Mouse (Mus musculus) heart, embryonic 14.5 days (tissue): ENCODE measurements around the gene Thrb. TPM values are rescaled to one million over a fixed set of nuclear protein-coding genes. Genes with fewer than 3 reads are reported as not detected.

Source experiments
- ATAC-seq: fragments of 200-750 bp; cut with Nextera tagmentation; 2 replicates; pipeline ENCODE4 v1.8.0; 2017; ENCODE audit warnings: low read depth, moderate TSS enrichment; ENCODE audit not compliant: insufficient number of reproducible peaks, insufficient read depth, low FRiP score
- H3K27ac ChIP-seq, 2 experiments: fragments of 200-500 bp in 1 of 2; fragments of 300-500 bp in 1 of 2; sonication (generic) in 1 of 2; replicated peaks in 1 of 2; 2 replicates each; pipeline ENCODE4 v1.5.1; 2012 to 2014; ENCODE audit warnings: low read depth in 2 of 2, low read length in 2 of 2, control low read depth in 1 of 2, mild to moderate bottlenecking in 1 of 2, mixed read lengths in 1 of 2; ENCODE audit not compliant: control insufficient read depth in 1 of 2, insufficient read depth in 1 of 2
- H3K27me3 ChIP-seq: fragments of 300-500 bp; sonication (generic); 2 replicates; pipeline ENCODE4 v1.6.1; 2014; ENCODE audit warnings: mild to moderate bottlenecking, low read length, control low read depth; ENCODE audit not compliant: control insufficient read depth, insufficient read depth
- H3K36me3 ChIP-seq: fragments of 300-500 bp; sonication (generic); 2 replicates; pipeline ENCODE4 v1.6.1; 2014; ENCODE audit warnings: mild to moderate bottlenecking, control low read depth, low read length, mixed read lengths; ENCODE audit not compliant: control insufficient read depth, insufficient read depth
- H3K4me1 ChIP-seq, 2 experiments: fragments of 200-500 bp in 1 of 2; fragments of 300-500 bp in 1 of 2; sonication (generic) in 1 of 2; 2 replicates each; pipeline ENCODE4 v1.6.1; 2012 to 2014; ENCODE audit warnings: low read length in 2 of 2, control low read depth in 1 of 2, mixed read lengths in 1 of 2; ENCODE audit not compliant: control insufficient read depth in 2 of 2, insufficient read depth in 2 of 2
- H3K4me2 ChIP-seq: fragments of 300-500 bp; sonication (generic); 2 replicates; pipeline ENCODE4 v1.6.1; 2014; ENCODE audit warnings: mild to moderate bottlenecking, low read length
- H3K4me3 ChIP-seq, 2 experiments: fragments of 200-500 bp in 1 of 2; fragments of 300-500 bp in 1 of 2; sonication (generic) in 1 of 2; 2 replicates each; pipeline ENCODE4 v1.5.1; 2012 to 2014; ENCODE audit warnings: low read length in 2 of 2, mild to moderate bottlenecking in 2 of 2, control low read depth in 1 of 2, low read depth in 1 of 2, moderate library complexity in 1 of 2; ENCODE audit not compliant: control insufficient read depth in 1 of 2, insufficient read depth in 1 of 2
- H3K9ac ChIP-seq: fragments of 300-500 bp; sonication (generic); 2 replicates; pipeline ENCODE4 v1.6.1; 2014; ENCODE audit warnings: mild to moderate bottlenecking, low read length
- H3K9me3 ChIP-seq: fragments of 300-500 bp; sonication (generic); 2 replicates; pipeline ENCODE4 v1.6.1; 2016; ENCODE audit warnings: low read length, control low read depth; ENCODE audit not compliant: control insufficient read depth
- WGBS: fragments of 180-500 bp; shearing (Covaris S2); extraction: QIAGEN DNeasy Blood & Tissue Kit; methylation state at CpG from one replicate; pipeline ENCODE4 v1.1.7; 2014; 5-methylcytosine and 5-hydroxymethylcytosine counted together
- polyA plus RNA-seq: library from polyadenylated mRNA; unstranded; fragments of >200 nt; fragmentation: Nextera tagmentation; extraction: Ambion mirVana; gene quantifications from 2 replicates; pipeline ENCODE4 v1.2.1, GENCODE M21; 2014

Gene Thrb
- polyA plus RNA-seq, 1 experiment from 2014 or later = 1.5 TPM

- Histone ChIP-seq H3K4me2 (no peak overlapping the region), H3K27me3 (no peaks in the 10 kb centered on the region), H3K4me3 (no peak overlapping the region), H3K9ac (no peak overlapping the region), H3K27ac (no peak overlapping the region), H3K9me3 (no peaks in the 10 kb centered on the region), H3K36me3 (no peaks in the 10 kb centered on the region), H3K4me1 (no peaks in the 10 kb centered on the region)
- 76% methylated on average over 4 of the region's 4 CpGs for WGBS
- ATAC-seq = no peak
These were observed 360.1 kb downstream of the Thrb start for GRCm38 (mm10) chr14:18020128-18020527.

DNA sequence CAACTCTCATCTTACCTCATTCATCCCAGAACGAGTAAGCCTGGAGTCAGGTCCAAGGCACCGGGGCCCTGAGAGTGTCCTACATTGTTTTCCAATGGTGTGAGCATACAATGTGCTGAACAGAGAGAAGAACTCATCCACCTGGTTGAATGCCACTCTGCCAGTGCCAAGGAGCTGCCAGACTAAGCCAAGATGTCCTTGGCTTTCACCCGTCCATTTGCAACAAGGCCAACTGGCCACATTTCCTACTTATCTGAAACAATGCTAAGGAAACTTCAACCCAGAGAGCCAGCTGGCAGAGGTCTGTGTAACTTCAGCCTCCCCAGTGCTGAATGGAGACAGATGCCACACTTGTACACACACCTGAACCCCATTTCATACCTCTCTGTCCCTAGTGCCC is 360.6 kb downstream of the Thrb start:
- Histone ChIP-seq H3K27me3 (no peaks in the 10 kb centered on the region), H3K9ac (no peak overlapping the region), H3K36me3 (no peaks in the 10 kb centered on the region), H3K4me2 (no peak overlapping the region), H3K4me1 (no peaks in the 10 kb centered on the region), H3K27ac (no peak overlapping the region), H3K4me3 (no peak overlapping the region), H3K9me3 (no peaks in the 10 kb centered on the region)
- WGBS = 67% methylated on average over 3 of the region's 3 CpGs
- ATAC-seq = no peak

- 50% methylated on average over 2 of the region's 2 CpGs for WGBS
- Histone ChIP-seq H3K27ac (no peak overlapping the region), H3K4me2 (no peak overlapping the region), H3K36me3 (no peaks in the 10 kb centered on the region), H3K4me1 (no peaks in the 10 kb centered on the region), H3K9me3 (no peaks in the 10 kb centered on the region), H3K9ac (no peak overlapping the region), H3K4me3 (no peak overlapping the region), H3K27me3 (no peaks in the 10 kb centered on the region)
- ATAC-seq = no peak
These were observed 361.7 kb downstream of the Thrb start for GRCm38 (mm10) chr14:18021726-18022125.

DNA sequence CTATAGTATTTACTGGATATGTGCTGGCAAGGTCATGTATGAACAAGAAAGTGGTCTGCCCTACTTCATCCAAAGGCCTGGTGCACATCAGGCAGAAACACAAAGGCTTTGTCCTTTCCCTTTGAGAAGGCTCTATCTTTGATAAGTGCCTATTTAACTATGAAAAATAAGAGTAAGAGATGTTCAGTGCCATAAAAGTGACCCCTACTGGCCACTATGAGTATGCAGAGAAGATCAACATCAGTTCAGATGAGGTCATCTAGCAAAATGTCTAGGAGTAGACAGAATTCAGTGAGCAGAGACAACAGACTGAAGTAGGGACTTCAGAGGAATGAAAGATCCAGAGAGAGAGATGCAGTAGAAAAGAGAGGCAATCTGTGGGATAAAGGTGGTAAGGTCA is 362.3 kb downstream of the Thrb start:
- H3K27me3 ChIP-seq = no peaks in the 10 kb centered on the region
- no peak overlapping the region for H3K4me2 ChIP-seq
- no peaks in the 10 kb centered on the region for H3K36me3 ChIP-seq
- no peak overlapping the region for H3K27ac ChIP-seq
- no peak overlapping the region for H3K9ac ChIP-seq
- H3K4me1 ChIP-seq = no peaks in the 10 kb centered on the region
- H3K9me3 ChIP-seq = no peaks in the 10 kb centered on the region
- no peak for ATAC-seq
- H3K4me3 ChIP-seq = no peak overlapping the region

- no peak for ATAC-seq
- Histone ChIP-seq H3K9ac (no peak overlapping the region), H3K4me1 (no peaks in the 10 kb centered on the region), H3K36me3 (no peaks in the 10 kb centered on the region), H3K9me3 (no peaks in the 10 kb centered on the region), H3K4me3 (no peak overlapping the region), H3K27me3 (no peaks in the 10 kb centered on the region), H3K27ac (no peak overlapping the region), H3K4me2 (no peak overlapping the region)
- WGBS = 72% methylated on average over 1 of the region's 1 CpGs
These were observed 367.8 kb downstream of the Thrb start for GRCm38 (mm10) chr14:18027867-18028266.

DNA sequence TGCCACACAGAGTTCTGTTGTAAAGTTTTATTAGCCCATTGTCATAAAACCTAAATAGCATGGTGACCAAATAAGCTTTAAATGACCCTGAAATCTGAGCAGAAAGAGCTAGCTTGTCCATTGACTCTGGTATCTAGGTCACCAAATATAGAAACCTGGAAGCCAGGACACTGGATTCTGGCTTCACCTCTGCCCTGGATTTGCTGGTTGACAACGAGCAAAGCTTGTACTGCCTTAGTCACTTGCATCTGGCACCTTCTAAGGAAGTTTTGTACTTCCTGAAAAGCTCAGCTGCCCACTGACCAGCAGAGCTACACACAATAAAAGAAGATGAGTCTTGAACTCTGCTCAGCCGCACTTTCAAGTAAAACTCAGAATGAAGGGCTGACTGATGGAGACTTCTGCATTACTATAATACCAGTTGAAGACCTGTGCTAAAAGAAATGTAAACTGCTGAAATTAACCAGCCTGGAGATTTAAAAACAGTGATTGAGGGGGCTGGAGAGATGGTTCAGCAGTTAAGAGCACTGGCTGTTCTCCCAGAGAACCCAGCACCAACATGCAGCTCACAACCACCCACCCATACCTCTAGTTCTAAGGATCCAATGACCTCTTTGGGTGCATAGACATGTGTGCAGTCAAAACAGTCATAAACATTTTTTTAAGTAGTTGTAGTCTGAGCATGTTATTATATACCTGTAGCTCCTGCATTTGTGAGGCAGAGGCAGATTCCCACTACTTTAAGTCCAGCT is 369.3 kb downstream of the Thrb start:
- ATAC-seq = no peak

GRCm38 (mm10) chr14:18031941-18032340 is 371.9 kb downstream of the Thrb start:
- WGBS = 82% methylated on average over 3 of the region's 3 CpGs
- Histone ChIP-seq H3K9me3 (no peaks in the 10 kb centered on the region), H3K36me3 (no peaks in the 10 kb centered on the region), H3K9ac (no peak overlapping the region), H3K27me3 (no peaks in the 10 kb centered on the region), H3K27ac (no peak overlapping the region), H3K4me3 (no peak overlapping the region), H3K4me1 (no peaks in the 10 kb centered on the region), H3K4me2 (no peak overlapping the region)
- ATAC-seq = no peak

More for the DNA sequence above, 369.3 kb downstream of the Thrb start:
- Histone ChIP-seq H3K27me3 (no peaks in the 10 kb centered on the region), H3K4me3 (no peak overlapping the region), H3K36me3 (no peaks in the 10 kb centered on the region), H3K4me2 (no peak overlapping the region), H3K4me1 (no peaks in the 10 kb centered on the region), H3K27ac (no peak overlapping the region), H3K9me3 (no peaks in the 10 kb centered on the region), H3K9ac (no peak overlapping the region)
- 46% methylated on average over 2 of the region's 2 CpGs for WGBS

DNA sequence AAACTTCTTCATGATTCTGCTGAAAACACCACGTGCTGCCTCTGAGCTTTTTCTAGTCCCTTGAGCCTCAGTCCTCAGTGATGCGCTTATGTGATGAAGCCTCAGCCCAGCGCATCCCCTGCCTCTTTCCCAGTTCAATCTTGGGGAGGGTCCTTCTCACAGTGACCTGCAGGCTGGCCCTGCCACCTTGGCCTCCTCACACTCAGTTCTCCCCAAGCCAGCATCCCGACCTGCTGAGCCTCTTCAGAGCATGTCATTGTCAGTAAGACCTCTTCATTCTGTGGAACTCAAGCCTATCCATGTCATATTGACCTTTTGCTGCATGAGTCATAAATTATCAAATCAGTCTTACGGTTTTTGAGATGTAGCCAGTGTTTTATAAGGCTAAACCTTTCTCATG is 376.5 kb downstream of the Thrb start:
- no peak for ATAC-seq
- Histone ChIP-seq H3K4me3 (no peak overlapping the region), H3K4me2 (no peak overlapping the region), H3K27ac (no peak overlapping the region), H3K9me3 (no peaks in the 10 kb centered on the region), H3K36me3 (no peaks in the 10 kb centered on the region), H3K9ac (no peak overlapping the region), H3K27me3 (no peaks in the 10 kb centered on the region), H3K4me1 (no peaks in the 10 kb centered on the region)
- 69% methylated on average over 5 of the region's 5 CpGs for WGBS
